Mouse (Mus musculus) C2C12 (cell line): ENCODE measurements around the gene Ano6.

Experiments used
- CTCF ChIP-seq: IDR thresholded peaks from one replicate; pipeline ENCODE4 v1.5.1; 2011; ENCODE audit not compliant: control insufficient read depth, insufficient read depth, insufficient read length
- FOSL1 ChIP-seq: IDR thresholded peaks from one replicate; pipeline ENCODE4 v1.8.0; 2011; ENCODE audit warnings: mild to moderate bottlenecking, low read length; ENCODE audit not compliant: poor library complexity, insufficient read depth, severe bottlenecking
- MAX ChIP-seq: IDR thresholded peaks from one replicate; pipeline ENCODE4 v1.6.1; 2011; ENCODE audit warnings: mild to moderate bottlenecking, control low read depth
- MYOG ChIP-seq: IDR thresholded peaks from one replicate; pipeline ENCODE4 v1.6.1; 2011; ENCODE audit not compliant: control insufficient read depth, insufficient read length; ENCODE audit errors: extremely low read depth
- USF1 ChIP-seq: IDR thresholded peaks from one replicate; pipeline ENCODE4 v1.6.1; 2011; ENCODE audit warnings: low read depth, mild to moderate bottlenecking, control low read depth, moderate library complexity

- no peak for TF ChIP-seq CTCF
- no peak for TF ChIP-seq USF1
- no peak for TF ChIP-seq MYOG
- no peak for TF ChIP-seq MAX
- no peak for TF ChIP-seq FOSL1
These were observed 221.7 kb downstream of the Ano6 start for GRCm38 (mm10) chr15:96012391-96012775.
